Mouse (Mus musculus) forebrain, embryonic 16.5 days (tissue): ENCODE measurements at regions not wholly inside any gene's neighbourhood (a gene's known extent, or its start where the extent isn't known, plus 50 kb on each side); places are given as distances from the start of the nearest gene placed in this dataset.

ENCODE experiments used
- ATAC-seq: fragments of 200-750 bp; cut with Nextera tagmentation; 2 replicates; pipeline ENCODE4 v1.8.0; 2017; ENCODE audit warnings: mild to moderate bottlenecking, moderate library complexity
- H3K27ac ChIP-seq: fragments of 300-500 bp; sonication (generic); 2 replicates; pipeline ENCODE4 v1.5.1; 2014; ENCODE audit warnings: low read length, control low read depth
- H3K27me3 ChIP-seq: fragments of 300-500 bp; sonication (generic); replicated peaks from 2 replicates; pipeline ENCODE4 v1.6.1; 2014; ENCODE audit warnings: low read length; ENCODE audit not compliant: control insufficient read depth, insufficient read depth
- H3K36me3 ChIP-seq: fragments of 300-500 bp; sonication (generic); 2 replicates; pipeline ENCODE4 v1.6.1; 2014; ENCODE audit not compliant: control insufficient read depth, insufficient read depth
- H3K4me1 ChIP-seq: fragments of 300-500 bp; sonication (generic); replicated peaks from 2 replicates; pipeline ENCODE4 v1.6.1; 2014; ENCODE audit warnings: low read length; ENCODE audit not compliant: control insufficient read depth, insufficient read depth
- H3K4me2 ChIP-seq: fragments of 300-500 bp; sonication (generic); 2 replicates; pipeline ENCODE4 v1.6.1; 2014; ENCODE audit warnings: mild to moderate bottlenecking, low read length, control low read depth
- H3K4me3 ChIP-seq: fragments of 300-500 bp; sonication (generic); replicated peaks from 2 replicates; pipeline ENCODE4 v1.5.1; 2014; ENCODE audit warnings: mild to moderate bottlenecking, low read length, control low read depth
- H3K9ac ChIP-seq: fragments of 300-500 bp; sonication (generic); replicated peaks from 2 replicates; pipeline ENCODE4 v1.6.1; 2014; ENCODE audit warnings: low read depth, low read length, control low read depth
- H3K9me3 ChIP-seq: fragments of 300-500 bp; sonication (generic); 2 replicates; pipeline ENCODE4 v1.6.1; 2016; ENCODE audit warnings: low read length; ENCODE audit not compliant: control insufficient read depth
- WGBS: fragments of 180-500 bp; shearing (Covaris S2); extraction: QIAGEN DNeasy Blood & Tissue Kit; methylation state at CpG from one replicate; pipeline ENCODE4 v1.1.7; 2014; 5-methylcytosine and 5-hydroxymethylcytosine counted together

GRCm38 (mm10) chr9:68341511-68341910 is 312.1 kb upstream of the Rora start:
- Histone ChIP-seq H3K36me3 (no peaks in the 10 kb centered on the region), H3K4me1 (no peaks in the 10 kb centered on the region), H3K27me3 (no peaks in the 10 kb centered on the region), H3K27ac (no peak overlapping the region), H3K4me2 (no peak overlapping the region), H3K9me3 (no peaks in the 10 kb centered on the region), H3K4me3 (no peak overlapping the region), H3K9ac (no peak overlapping the region)
- 79% methylated on average over 3 of the region's 3 CpGs for WGBS
- ATAC-seq: no peak

- Histone ChIP-seq H3K27ac (no peak overlapping the region), H3K9ac (no peak overlapping the region), H3K4me2 (no peak overlapping the region), H3K4me1 (no peaks in the 10 kb centered on the region; the same call in 1 of the 2 replicates), H3K9me3 (no peaks in the 10 kb centered on the region), H3K36me3 (no peaks in the 10 kb centered on the region), H3K4me3 (no peak overlapping the region), H3K27me3 (no peaks in the 10 kb centered on the region)
- ATAC-seq: peak; percentile 76
- 72% methylated on average over 6 of the region's 6 CpGs for WGBS
Observed at GRCm38 (mm10) chr9:68347426-68347825, 306.2 kb upstream of the Rora start.

- no peak for ATAC-seq
- Histone ChIP-seq H3K4me1 (no peaks in the 10 kb centered on the region; the same call in 1 of the 2 replicates), H3K36me3 (no peaks in the 10 kb centered on the region), H3K4me3 (no peak overlapping the region), H3K9me3 (no peaks in the 10 kb centered on the region), H3K4me2 (no peak overlapping the region), H3K27ac (no peak overlapping the region), H3K9ac (no peak overlapping the region), H3K27me3 (no peaks in the 10 kb centered on the region)
- WGBS: 92% methylated on average over 4 of the region's 4 CpGs
Observed at GRCm38 (mm10) chr9:68351466-68351865, 302.1 kb upstream of the Rora start.

GRCm38 (mm10) chr9:68354470-68354869 is 299.1 kb upstream of the Rora start:
- WGBS: 62% methylated on average over 4 of the region's 4 CpGs
- Histone ChIP-seq H3K27ac (no peak overlapping the region), H3K4me2 (no peak overlapping the region), H3K36me3 (no peaks in the 10 kb centered on the region), H3K27me3 (no peaks in the 10 kb centered on the region), H3K9me3 (no peaks in the 10 kb centered on the region), H3K4me1 (no peaks in the 10 kb centered on the region), H3K4me3 (no peak overlapping the region), H3K9ac (no peak overlapping the region)
- ATAC-seq: no peak

- no peaks in the 10 kb centered on the region for H3K9me3 ChIP-seq
- no peaks in the 10 kb centered on the region for H3K36me3 ChIP-seq
- no peak overlapping the region for H3K4me3 ChIP-seq
- no peak overlapping the region for H3K9ac ChIP-seq
- H3K27ac ChIP-seq: no peak overlapping the region
- no peaks in the 10 kb centered on the region for H3K27me3 ChIP-seq
- ATAC-seq: no peak
- H3K4me1 ChIP-seq: no peaks in the 10 kb centered on the region
- no peak overlapping the region for H3K4me2 ChIP-seq
- WGBS: 87% methylated on average over 4 of the region's 4 CpGs
Observed at GRCm38 (mm10) chr9:68356078-68356477, 297.5 kb upstream of the Rora start.

GRCm38 (mm10) chr9:68357231-68357630 is 296.4 kb upstream of the Rora start:
- no peak for ATAC-seq
- no peak overlapping the region for H3K4me3 ChIP-seq

GRCm38 (mm10) chr9:68366973-68367372 is 286.6 kb upstream of the Rora start:
- Histone ChIP-seq H3K4me2 (no peak overlapping the region), H3K27ac (no peak overlapping the region), H3K9ac (no peak overlapping the region), H3K27me3 (no peaks in the 10 kb centered on the region), H3K36me3 (no peaks in the 10 kb centered on the region), H3K9me3 (no peaks in the 10 kb centered on the region), H3K4me3 (no peak overlapping the region), H3K4me1 (no peaks in the 10 kb centered on the region)
- 77% methylated on average over 3 of the region's 3 CpGs for WGBS
- ATAC-seq: no peak

More at GRCm38 (mm10) chr9:68357231-68357630, 296.4 kb upstream of the Rora start:
- Histone ChIP-seq H3K27ac (no peak overlapping the region), H3K36me3 (no peaks in the 10 kb centered on the region), H3K4me2 (no peak overlapping the region), H3K4me1 (no peaks in the 10 kb centered on the region), H3K9me3 (no peaks in the 10 kb centered on the region), H3K9ac (no peak overlapping the region), H3K27me3 (no peaks in the 10 kb centered on the region)
- 69% methylated on average over 5 of the region's 5 CpGs for WGBS

- no peaks in the 10 kb centered on the region for H3K4me1 ChIP-seq
- no peak for ATAC-seq
- 94% methylated on average over 4 of the region's 4 CpGs for WGBS
Observed at GRCm38 (mm10) chr9:68367556-68367955, 286.0 kb upstream of the Rora start.

GRCm38 (mm10) chr9:68372726-68373125 is 280.9 kb upstream of the Rora start:
- WGBS: 89% methylated on average over 4 of the region's 4 CpGs
- H3K4me1 ChIP-seq: no peaks in the 10 kb centered on the region

More at GRCm38 (mm10) chr9:68367556-68367955, 286.0 kb upstream of the Rora start:
- Histone ChIP-seq H3K4me3 (no peak overlapping the region), H3K9ac (no peak overlapping the region), H3K27me3 (no peaks in the 10 kb centered on the region), H3K4me2 (no peak overlapping the region), H3K9me3 (no peaks in the 10 kb centered on the region), H3K27ac (no peak overlapping the region), H3K36me3 (no peaks in the 10 kb centered on the region)

GRCm38 (mm10) chr9:68376222-68376621 is 277.4 kb upstream of the Rora start:
- no peak overlapping the region for H3K27ac ChIP-seq
- H3K9ac ChIP-seq: no peak overlapping the region

More at GRCm38 (mm10) chr9:68372726-68373125, 280.9 kb upstream of the Rora start:
- no peak overlapping the region for H3K4me3 ChIP-seq
- H3K36me3 ChIP-seq: no peaks in the 10 kb centered on the region
- H3K9ac ChIP-seq: no peak overlapping the region
- H3K9me3 ChIP-seq: no peaks in the 10 kb centered on the region
- H3K4me2 ChIP-seq: no peak overlapping the region
- no peak overlapping the region for H3K27ac ChIP-seq
- H3K27me3 ChIP-seq: no peaks in the 10 kb centered on the region
- ATAC-seq: no peak

More at GRCm38 (mm10) chr9:68376222-68376621, 277.4 kb upstream of the Rora start:
- Histone ChIP-seq H3K4me2 (no peak overlapping the region), H3K27me3 (no peaks in the 10 kb centered on the region), H3K9me3 (no peaks in the 10 kb centered on the region), H3K4me1 (no peaks in the 10 kb centered on the region), H3K36me3 (no peaks in the 10 kb centered on the region), H3K4me3 (no peak overlapping the region)
- ATAC-seq: no peak
- WGBS: 85% methylated on average over 1 of the region's 1 CpGs
